Mouse (Mus musculus) mouse embryonic stem cell (cell line): ENCODE measurements around the gene Tbc1d30.

Source experiments
- in situ Hi-C, 2 experiments: fragments of 300-500 bp; cut with MboI; formaldehyde crosslinking; loops; 1 replicate in 1 of 2; 3 replicates in 1 of 2; pipeline ENCODE4 v1.14.3; 2019 to 2020; ENCODE audit warnings: low sequenced_read_pairs in 2 of 2, low pct_unique_long_range_greater_than_20kb in 1 of 2, mixed read lengths in 1 of 2; ENCODE audit not compliant: unreplicated experiment in 1 of 2

The Tbc1d30 gene

DNA sequence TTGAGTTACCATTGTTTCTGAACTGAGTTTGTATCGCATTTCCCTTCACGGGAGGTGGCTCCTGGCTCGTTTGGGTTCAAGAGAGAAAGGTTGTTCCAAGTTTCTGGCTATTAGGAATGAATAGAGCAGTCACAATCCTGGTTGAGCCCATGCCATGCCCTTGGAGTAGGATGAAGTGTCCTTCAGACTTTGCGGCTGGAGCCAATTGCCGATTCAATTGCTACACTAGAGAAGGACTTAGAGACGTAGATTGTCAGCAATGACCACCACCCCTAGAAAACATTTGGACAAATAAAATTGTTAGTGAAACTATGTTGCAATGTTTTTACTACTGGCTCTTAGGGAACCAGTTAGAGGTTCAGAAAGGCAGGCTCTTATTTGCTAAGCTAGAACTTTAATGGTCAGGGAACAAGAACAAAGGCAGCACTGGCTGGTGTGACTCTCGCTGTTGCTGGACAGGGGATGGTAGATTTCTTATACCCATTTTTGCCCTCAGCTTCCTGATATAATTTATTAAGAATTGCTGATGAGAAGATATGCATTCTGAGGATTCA is 32.6 kb downstream of the Tbc1d30 start:
- in situ Hi-C loops = no loop called here

GRCm38 (mm10) chr10:121316361-121316760 is 34.7 kb downstream of the Tbc1d30 start:
- in situ Hi-C loops = no loop called here

DNA sequence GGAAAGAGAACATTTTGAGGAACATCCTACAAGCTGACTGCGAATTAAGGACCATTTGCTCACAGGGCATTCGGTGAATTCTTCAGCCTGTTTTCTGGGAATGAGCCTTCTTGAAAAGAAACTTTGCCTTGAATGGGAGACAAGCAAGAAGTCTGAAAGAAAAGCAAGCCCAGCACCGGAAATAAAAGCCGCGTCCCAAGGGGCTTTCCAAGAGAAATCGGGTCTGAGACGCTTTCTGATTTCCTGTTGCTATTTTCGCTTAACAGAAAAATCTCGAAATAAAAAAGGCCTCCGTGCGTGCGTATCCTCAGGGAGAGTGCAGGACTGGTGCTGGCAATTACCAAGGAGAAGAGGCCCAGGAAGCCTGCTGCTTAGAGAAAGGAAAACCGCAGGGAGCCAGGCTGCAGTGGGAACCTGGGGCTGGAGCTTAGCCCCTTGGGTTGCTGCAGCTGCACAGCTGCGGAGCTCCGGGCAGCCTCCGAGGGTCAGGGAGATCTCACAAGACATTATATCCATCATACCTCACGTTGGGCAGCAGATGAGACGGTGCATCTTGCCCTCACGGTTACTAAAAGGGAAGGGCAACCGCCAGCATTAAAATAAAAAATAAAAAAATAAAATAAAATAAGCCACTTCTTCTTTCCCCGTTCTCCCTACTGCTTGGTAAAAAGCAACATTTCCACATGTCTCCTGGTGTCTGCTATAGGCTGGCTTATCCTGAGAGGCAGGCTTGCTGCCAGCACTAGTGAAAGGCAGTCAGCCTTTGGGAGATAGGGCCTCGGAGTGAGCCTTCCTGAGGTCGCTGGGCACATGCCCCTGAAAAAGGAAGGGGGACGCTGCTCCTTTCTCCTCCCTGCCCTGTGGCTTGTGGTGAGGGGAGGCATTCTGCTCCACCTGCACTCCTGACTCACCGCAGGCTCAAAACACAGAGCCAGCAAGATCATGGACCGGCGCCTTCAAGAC is 35.5 kb downstream of the Tbc1d30 start:
- in situ Hi-C loops = no loop called here

- in situ Hi-C loops = no loop called here
These were observed 36.9 kb downstream of the Tbc1d30 start for GRCm38 (mm10) chr10:121314186-121314585.

DNA sequence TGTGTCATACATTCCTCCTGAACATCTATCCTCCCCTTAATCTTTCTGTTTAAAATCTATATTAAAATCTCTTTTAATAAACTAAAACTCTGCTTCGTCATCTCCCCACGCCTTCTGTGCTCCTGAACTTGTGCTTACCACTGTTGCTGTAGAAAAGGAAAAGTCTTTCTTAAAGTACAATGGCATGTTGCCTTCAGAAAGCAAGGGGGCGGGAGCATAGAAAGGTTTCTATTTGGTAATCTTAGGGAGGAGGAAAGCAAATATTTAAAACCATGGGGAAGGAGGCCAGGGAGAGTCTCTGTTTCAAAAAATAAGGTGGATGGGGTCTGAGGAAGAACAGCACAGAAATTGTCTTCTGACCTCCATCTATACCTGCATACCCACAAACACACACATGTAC is 38.0 kb downstream of the Tbc1d30 start:
- in situ Hi-C loops = no loop called here

DNA sequence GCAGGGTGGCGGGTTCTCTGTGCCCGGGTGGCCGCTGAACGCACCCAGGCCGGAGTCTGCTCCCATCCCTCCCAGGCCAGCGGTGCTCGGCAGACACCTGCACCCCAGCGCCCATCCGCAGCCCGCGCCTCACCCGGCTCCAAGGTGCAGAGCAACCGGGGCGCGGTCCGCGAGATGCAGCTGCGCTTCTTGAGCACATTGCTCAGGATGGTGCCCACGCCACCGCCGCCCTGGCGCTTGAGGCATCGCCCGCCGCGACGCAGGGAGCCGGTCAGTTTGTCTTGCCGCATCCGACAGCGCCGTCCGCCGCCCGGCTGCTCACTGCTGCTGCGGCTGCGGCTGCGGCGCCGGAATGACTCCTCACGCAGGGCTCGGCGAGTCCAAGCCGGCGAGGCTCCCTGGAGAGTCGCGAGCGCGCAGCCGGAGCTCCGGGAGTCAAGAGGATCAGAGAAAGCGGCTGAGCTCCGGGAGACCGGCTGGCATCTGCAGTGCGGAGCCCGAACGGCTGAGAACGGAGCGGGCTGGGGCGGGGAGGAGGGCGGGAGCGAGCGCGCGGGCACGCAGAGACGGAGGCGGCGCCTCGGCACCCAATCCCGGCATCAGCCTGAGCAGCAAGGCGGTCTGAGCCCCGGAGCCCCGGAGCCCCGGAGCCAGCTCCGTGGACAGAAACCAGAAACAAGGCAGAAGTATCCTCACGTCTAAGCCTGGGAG is 40.4 kb downstream of the Tbc1d30 start:
- in situ Hi-C loops = no loop called here

GRCm38 (mm10) chr10:121309801-121310510 is 41.1 kb downstream of the Tbc1d30 start:
- in situ Hi-C loops = no loop called here

GRCm38 (mm10) chr10:121309123-121309655 is 41.9 kb downstream of the Tbc1d30 start:
- in situ Hi-C loops = no loop called here

GRCm38 (mm10) chr10:121305441-121305840 is 45.6 kb downstream of the Tbc1d30 start:
- in situ Hi-C loops = no loop called here

DNA sequence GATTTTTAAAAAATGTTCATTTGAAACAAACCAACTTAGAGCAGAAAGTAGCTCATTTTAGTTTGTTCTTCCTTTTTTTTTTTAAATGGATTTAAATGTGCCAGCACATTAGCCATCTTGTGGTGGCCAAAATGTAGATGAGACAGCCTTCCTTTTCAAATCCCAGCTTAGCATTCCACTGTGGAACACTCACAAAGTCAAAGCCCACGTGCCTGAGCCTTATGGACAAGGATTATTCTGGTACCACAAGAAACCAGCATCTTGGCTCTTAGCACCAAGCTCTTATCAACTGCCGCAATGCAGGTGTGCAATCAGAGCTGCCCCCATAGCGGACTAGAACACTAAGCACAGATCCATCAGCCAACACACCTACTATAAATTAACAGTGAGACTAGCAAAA is 47.5 kb downstream of the Tbc1d30 start:
- in situ Hi-C loops = no loop called here

GRCm38 (mm10) chr10:121301868-121302267 is 49.2 kb downstream of the Tbc1d30 start:
- in situ Hi-C loops = no loop called here

- in situ Hi-C loops = no loop called here
These were observed 50.4 kb downstream of the Tbc1d30 start for GRCm38 (mm10) chr10:121300659-121301058.

GRCm38 (mm10) chr10:121297054-121297701 is 53.9 kb downstream of the Tbc1d30 start:
- in situ Hi-C loops = no loop called here

DNA sequence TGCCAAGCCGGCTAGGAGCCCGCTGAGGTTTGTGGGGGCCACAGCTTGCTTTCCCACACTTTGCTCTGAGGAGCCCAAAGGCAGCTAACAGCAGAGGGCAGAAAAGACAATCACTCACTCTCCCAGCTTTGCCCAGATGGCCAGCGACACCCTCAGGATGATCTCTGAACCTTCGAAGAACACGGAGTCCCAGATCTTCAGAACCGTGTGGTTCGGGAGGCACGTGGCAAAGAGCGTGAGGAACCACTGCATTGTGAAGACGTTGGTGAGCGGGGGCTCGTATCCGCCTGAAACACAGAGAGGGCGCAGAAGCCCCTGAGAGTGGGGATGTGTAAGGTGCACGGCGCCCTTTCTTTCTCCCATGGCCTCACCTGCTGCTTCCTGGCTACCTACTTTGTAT is 56.6 kb downstream of the Tbc1d30 start:
- in situ Hi-C loops = no loop called here

- in situ Hi-C loops = no loop called here
These were observed 57.2 kb downstream of the Tbc1d30 start for GRCm38 (mm10) chr10:121293829-121294228.

- in situ Hi-C loops = no loop called here
These were observed 59.7 kb downstream of the Tbc1d30 start for GRCm38 (mm10) chr10:121291272-121291917.

DNA sequence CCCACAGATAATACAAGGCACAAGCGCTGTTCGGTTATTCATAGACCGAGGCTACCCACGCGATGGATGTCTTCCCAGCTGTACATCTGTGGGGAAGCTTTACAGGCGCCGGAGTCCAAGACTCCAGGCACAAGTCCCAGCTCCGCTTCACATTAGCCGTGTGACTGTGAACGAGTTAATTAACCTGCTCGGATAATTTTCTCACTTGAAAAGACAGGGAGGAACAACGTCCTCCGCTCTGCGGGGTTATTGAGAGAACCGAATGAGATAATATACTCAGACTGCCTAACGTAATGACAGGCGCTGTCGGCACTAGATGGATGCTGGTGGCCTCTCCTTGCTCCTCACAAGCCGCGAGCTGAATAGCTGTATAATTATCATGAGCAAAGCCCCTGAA is 60.4 kb downstream of the Tbc1d30 start:
- in situ Hi-C loops = no loop called here
